Mouse (Mus musculus) olfactory bulb, adult 2 months (tissue): ENCODE data around the gene Cept1.

Experiments used
- CTCF ChIP-seq: fragments of 200-500 bp; IDR thresholded peaks from 2 replicates; pipeline ENCODE4 v1.5.1; 2012; ENCODE audit warnings: low read depth, mild to moderate bottlenecking, low read length, moderate library complexity; ENCODE audit not compliant: insufficient read depth
- POLR2A ChIP-seq: fragments of 200-500 bp; IDR thresholded peaks from 2 replicates; pipeline ENCODE4 v1.6.1; 2012; ENCODE audit warnings: mild to moderate bottlenecking, low read depth, low read length, moderate library complexity; ENCODE audit not compliant: insufficient read depth

- TF ChIP-seq POLR2A (no peak), CTCF (no peak)
Observed at GRCm38 (mm10) chr3:106474210-106474609, 73.4 kb downstream of the Cept1 start.
